24 mouse cellular contexts compared by ENCODE assay signal in the genomic region with DNA sequence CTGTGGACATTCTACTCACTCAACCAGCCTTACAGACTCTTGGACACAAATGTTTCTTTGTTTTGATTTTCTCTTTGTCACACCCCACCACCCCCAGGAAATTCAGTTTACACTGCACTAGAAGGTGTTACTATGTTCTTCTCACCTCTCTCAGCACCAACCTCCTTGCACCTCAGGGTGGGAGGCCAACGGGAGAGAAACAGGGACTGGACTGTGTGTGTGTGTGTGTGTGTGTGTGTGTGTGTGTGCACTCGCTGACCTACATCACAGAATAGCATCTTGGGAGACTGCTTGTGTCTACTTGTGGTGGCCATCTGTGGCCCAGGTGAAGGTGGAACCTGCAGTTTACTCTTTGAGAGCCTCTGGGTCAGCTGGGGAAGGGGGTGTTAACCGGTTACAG. TPM values are rescaled to one million over a fixed set of nuclear protein-coding genes. Genes with fewer than 3 reads are reported as not detected.
A peak's percentile ranks its signal among the peaks of the same experiment; 100 is the strongest.
DNase-seq lines count a peak whose midpoint lies in the region; ATAC-seq lines count a peak whose summit lies in the region.
"Had no signal": no experiment of that assay in that cellular context is flagged by ENCODE, and none has a peak within 500 bp of the region (broad histone marks: within the 10 kb centered on the region; RNA-seq: fewer than 3 reads in every experiment).

No protein-coding gene starts in this region.

- peak; percentile 66 to 81 for DNase-seq in natural killer cell, adult 2 months (ENCODE audit: low spot score in 2 of 2)
- DNase-seq in layer of hippocampus, adult 18-20 months (ENCODE audit: low spot score in 2 of 2), result no peak
- no peak for DNase-seq in gastrocnemius, adult 18-20 months (ENCODE audit: low spot score)
- DNase-seq in cerebellum, postnatal 4 days (ENCODE audit: low spot score in 2 of 2), result no peak
- DNase-seq: adrenal gland, adult 2 months; adrenal gland, adult 8-10 months; adrenal gland, postnatal 10 days; adrenal gland, postnatal 14 days; adrenal gland, postnatal 25 days; adrenal gland, postnatal 36 days; B cell, adult 2 months; cerebellum, adult 11 months; cerebellum, adult 11-12 months; cerebellum, adult 18-20 months had no signal

- ATAC-seq in megakaryocyte, adult 5-6 weeks (ENCODE audit: poor library complexity, severe bottlenecking), result peak; percentile 41
- ATAC-seq in monocyte, adult 5-6 weeks (replicated peaks; ENCODE audit: insufficient number of reproducible peaks, low FRiP score, low TSS enrichment, poor library complexity, severe bottlenecking), result 0 out of 2 replicates have a peak, but pooled peaks have one; percentile 25
- ATAC-seq: activated CD4-positive, CD25-positive, alpha-beta regulatory T cell, adult 4 months; CD4-positive, CD25-positive, alpha-beta regulatory T cell, adult 4 months; Patski had no signal

RNA-seq across cellular contexts. Expression of a gene that starts 8.4 kb away (rescaled TPM):
- 31.7 and 34.7 TPM in 2 replicates for total RNA-seq in megakaryocyte, adult 5-6 weeks (2015)
- 24.5 and 28.3 TPM in 2 replicates for total RNA-seq in megakaryocyte, adult 5-6 weeks (2017)
- total RNA-seq in monocyte, adult 5-6 weeks (2017), result 24.2 to 28.4 TPM (median 24.6 TPM) in 3 replicates
- 10 to 100 TPM; 46.1 to 51.0 TPM for total RNA-seq in layer of hippocampus, adult 18-20 months (2021)
- total RNA-seq in gastrocnemius, adult 18-20 months (2021), result 1 to 10 TPM; 4.5 to 8.6 TPM

RNA-seq across cellular contexts. Expression of a gene that starts 10.8 kb away (rescaled TPM):
- 58.9 and 59.1 TPM in 2 replicates for total RNA-seq in megakaryocyte, adult 5-6 weeks (2015)
- 38.2 and 44.0 TPM in 2 replicates for total RNA-seq in megakaryocyte, adult 5-6 weeks (2017)
- 28.5 to 36.4 TPM (median 35.7 TPM) in 3 replicates for total RNA-seq in monocyte, adult 5-6 weeks (2017)
- 10 to 100 TPM; 46.8 to 49.1 TPM for total RNA-seq in layer of hippocampus, adult 18-20 months (2021)
- total RNA-seq in gastrocnemius, adult 18-20 months (2021), result 10 to 100 TPM; 41.1 to 55.3 TPM

RNA-seq across cellular contexts. Expression of a gene that starts 24.0 kb away (rescaled TPM):
- not detected in 2 replicates for total RNA-seq in megakaryocyte, adult 5-6 weeks (2015)
- total RNA-seq in megakaryocyte, adult 5-6 weeks (2017), result not detected in 2 replicates
- total RNA-seq in monocyte, adult 5-6 weeks (2017), result not detected in 3 replicates
- not detected for total RNA-seq in layer of hippocampus, adult 18-20 months (2021)
- not detected for total RNA-seq in gastrocnemius, adult 18-20 months (2021)
- total RNA-seq: adrenal gland, adult 2 months; adrenal gland, postnatal 14 days; adrenal gland, postnatal 36 days; G1E; MEL had no signal

RNA-seq across cellular contexts. Expression of a gene that starts 43.6 kb away (rescaled TPM):
- total RNA-seq in megakaryocyte, adult 5-6 weeks (2015), result not detected in 2 replicates
- total RNA-seq in megakaryocyte, adult 5-6 weeks (2017), result not detected in 2 replicates
- total RNA-seq in monocyte, adult 5-6 weeks (2017), result not detected in 3 replicates
- total RNA-seq in layer of hippocampus, adult 18-20 months (2021), result under 1 TPM; 0.20 to 0.37 TPM
- total RNA-seq in gastrocnemius, adult 18-20 months (2021), result not detected
- total RNA-seq: adrenal gland, adult 18-20 months; adrenal gland, adult 2 months; adrenal gland, adult 8-10 months; adrenal gland, postnatal 10 days; adrenal gland, postnatal 14 days; adrenal gland, postnatal 25 days; adrenal gland, postnatal 36 days; CH12.LX; ES-E14; MEL had no signal

RNA-seq across cellular contexts. Expression of a gene that starts 45.1 kb away (rescaled TPM):
- total RNA-seq in megakaryocyte, adult 5-6 weeks (2015), result 4.5 and 4.8 TPM in 2 replicates
- total RNA-seq in megakaryocyte, adult 5-6 weeks (2017), result 6.5 and 7.4 TPM in 2 replicates
- 16.8 to 28.8 TPM (median 20.6 TPM) in 3 replicates for total RNA-seq in monocyte, adult 5-6 weeks (2017)
- 10 to 100 TPM; 62.2 to 64.0 TPM for total RNA-seq in layer of hippocampus, adult 18-20 months (2021)
- 100 to 1,000 TPM in 1 of 2 experiments, 10 to 100 TPM in 1; 97.9 to 101 TPM for total RNA-seq in gastrocnemius, adult 18-20 months (2021)

Comparison
In these comparisons a context has a peak if more than half of its experiments do, and no peak if none do; other contexts are left out.
1. DNase-seq: peak in natural killer cell, adult 2 months (2 of 2); none in layer of hippocampus, adult 18-20 months (0 of 2), gastrocnemius, adult 18-20 months (single experiment) and cerebellum, postnatal 4 days (0 of 2).